Mouse (Mus musculus) intestine, embryonic 14.5 days (tissue): Measurements from ENCODE around the gene Ptpn13. TPM values are rescaled to one million over a fixed set of nuclear protein-coding genes. Genes with fewer than 3 reads are reported as not detected.

ENCODE experiments used
- ATAC-seq: fragments of 200-750 bp; cut with Nextera tagmentation; replicated peaks from 2 replicates; pipeline ENCODE4 v1.8.0; 2017; ENCODE audit warnings: low read depth, moderate number of reproducible peaks, moderate TSS enrichment, moderate library complexity; ENCODE audit not compliant: low FRiP score, low TSS enrichment
- DNase-seq: peaks from one replicate; pipeline ENCODE4 v3.0.0-alpha.2; 2018; ENCODE audit warnings: low spot score
- H3K27ac ChIP-seq: fragments of 300-500 bp; sonication (generic); 2 replicates; pipeline ENCODE4 v1.5.1; 2014; ENCODE audit warnings: low read depth, mild to moderate bottlenecking, control low read depth
- H3K27me3 ChIP-seq: fragments of 300-500 bp; sonication (generic); replicated peaks from 2 replicates; pipeline ENCODE4 v1.6.1; 2014; ENCODE audit warnings: low read length, control low read depth; ENCODE audit not compliant: control insufficient read depth, insufficient read depth
- H3K36me3 ChIP-seq: fragments of 300-500 bp; sonication (generic); 2 replicates; pipeline ENCODE4 v1.6.1; 2014; ENCODE audit warnings: low read length, control low read depth; ENCODE audit not compliant: control insufficient read depth, insufficient read depth
- H3K4me1 ChIP-seq: fragments of 300-500 bp; sonication (generic); replicated peaks from 2 replicates; pipeline ENCODE4 v1.6.1; 2014; ENCODE audit warnings: low read length, control low read depth, mixed read lengths; ENCODE audit not compliant: control insufficient read depth, insufficient read depth
- H3K4me2 ChIP-seq: fragments of 300-500 bp; sonication (generic); 2 replicates; pipeline ENCODE4 v1.6.1; 2014; ENCODE audit warnings: low read length
- H3K4me3 ChIP-seq: fragments of 300-500 bp; sonication (generic); 2 replicates; pipeline ENCODE4 v1.5.1; 2014; ENCODE audit warnings: low read depth, low read length, control low read depth, mixed read lengths
- H3K9ac ChIP-seq: fragments of 300-500 bp; sonication (generic); 2 replicates; pipeline ENCODE4 v1.6.1; 2014; ENCODE audit warnings: mild to moderate bottlenecking, low read length
- H3K9me3 ChIP-seq: fragments of 300-500 bp; sonication (generic); 2 replicates; pipeline ENCODE4 v1.6.1; 2016; ENCODE audit warnings: low read length, control low read depth; ENCODE audit not compliant: control insufficient read depth
- whole genome bisulfite sequencing: fragments of 180-500 bp; shearing (Covaris S2); extraction: QIAGEN DNeasy Blood & Tissue Kit; methylation state at CpG from one replicate; pipeline ENCODE4 v1.1.7; 2014; 5-methylcytosine and 5-hydroxymethylcytosine counted together
- polyA plus RNA-seq: library from polyadenylated mRNA; unstranded; fragments of >200 nt; fragmentation: Nextera tagmentation; extraction: Ambion mirVana; gene quantifications from 2 replicates; pipeline ENCODE4 v1.2.1, GENCODE M21; 2014

Ptpn13 gene
- polyA plus RNA-seq, 1 experiment from 2014 or later: 10.1 TPM

DNA sequence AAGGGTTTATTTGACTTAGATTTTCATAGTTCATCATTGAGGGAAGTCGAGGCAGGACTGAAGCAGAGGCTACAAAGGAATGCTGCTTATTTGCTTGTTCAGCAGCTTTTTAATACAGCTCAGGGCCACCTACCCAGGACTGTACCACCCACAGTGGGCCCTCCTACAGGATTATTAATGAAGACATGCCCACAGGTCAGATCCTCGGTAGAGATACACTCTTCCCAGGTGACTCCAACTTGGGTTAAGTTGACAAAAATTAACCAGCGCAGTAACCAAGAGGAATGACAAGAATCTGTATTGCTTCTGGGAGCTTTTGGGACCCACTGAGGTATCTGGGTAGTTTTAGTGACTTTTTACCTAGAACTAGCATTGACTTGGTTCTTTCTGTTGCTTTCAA, 6.0 kb downstream of the Ptpn13 start:
- Histone ChIP-seq H3K27ac (no peak overlapping the region), H3K9me3 (no peaks in the 10 kb centered on the region), H3K4me3 (no peak overlapping the region), H3K27me3 (no peaks in the 10 kb centered on the region), H3K9ac (no peak overlapping the region), H3K36me3 (no peaks in the 10 kb centered on the region), H3K4me2 (no peak overlapping the region), H3K4me1 (peaks cover 12% of the 10 kb centered on the region)
- no peak for DNase-seq
- WGBS: 77% methylated on average over 3 of the region's 3 CpGs
- no peak for ATAC-seq

DNA sequence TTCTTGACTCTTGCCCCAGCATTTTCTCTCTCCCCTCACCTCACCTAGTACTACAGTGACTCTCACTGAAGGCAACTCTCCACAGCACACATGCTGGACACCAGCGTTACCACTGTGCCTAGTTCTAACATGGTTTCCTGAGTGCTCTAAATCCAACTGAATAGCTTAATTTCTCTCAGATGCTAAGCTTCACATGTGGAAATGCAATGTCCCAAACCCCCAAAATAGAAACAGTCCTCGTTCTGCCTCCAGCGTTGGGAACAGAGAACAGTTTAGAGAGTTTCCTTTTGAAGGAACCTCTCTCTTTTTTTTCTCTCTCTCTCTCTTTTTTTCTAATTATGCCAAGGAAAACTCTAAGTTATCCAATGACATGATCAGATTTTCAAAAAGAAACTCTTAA, 6.5 kb downstream of the Ptpn13 start:
- 83% methylated on average over 3 of the region's 3 CpGs for WGBS
- Histone ChIP-seq H3K4me1 (peaks cover 12% of the 10 kb centered on the region), H3K4me2 (no peak overlapping the region), H3K4me3 (no peak overlapping the region), H3K27ac (no peak overlapping the region), H3K9me3 (no peaks in the 10 kb centered on the region), H3K27me3 (no peaks in the 10 kb centered on the region), H3K9ac (no peak overlapping the region), H3K36me3 (no peaks in the 10 kb centered on the region)
- DNase-seq (no peak), ATAC-seq (no peak)

DNA sequence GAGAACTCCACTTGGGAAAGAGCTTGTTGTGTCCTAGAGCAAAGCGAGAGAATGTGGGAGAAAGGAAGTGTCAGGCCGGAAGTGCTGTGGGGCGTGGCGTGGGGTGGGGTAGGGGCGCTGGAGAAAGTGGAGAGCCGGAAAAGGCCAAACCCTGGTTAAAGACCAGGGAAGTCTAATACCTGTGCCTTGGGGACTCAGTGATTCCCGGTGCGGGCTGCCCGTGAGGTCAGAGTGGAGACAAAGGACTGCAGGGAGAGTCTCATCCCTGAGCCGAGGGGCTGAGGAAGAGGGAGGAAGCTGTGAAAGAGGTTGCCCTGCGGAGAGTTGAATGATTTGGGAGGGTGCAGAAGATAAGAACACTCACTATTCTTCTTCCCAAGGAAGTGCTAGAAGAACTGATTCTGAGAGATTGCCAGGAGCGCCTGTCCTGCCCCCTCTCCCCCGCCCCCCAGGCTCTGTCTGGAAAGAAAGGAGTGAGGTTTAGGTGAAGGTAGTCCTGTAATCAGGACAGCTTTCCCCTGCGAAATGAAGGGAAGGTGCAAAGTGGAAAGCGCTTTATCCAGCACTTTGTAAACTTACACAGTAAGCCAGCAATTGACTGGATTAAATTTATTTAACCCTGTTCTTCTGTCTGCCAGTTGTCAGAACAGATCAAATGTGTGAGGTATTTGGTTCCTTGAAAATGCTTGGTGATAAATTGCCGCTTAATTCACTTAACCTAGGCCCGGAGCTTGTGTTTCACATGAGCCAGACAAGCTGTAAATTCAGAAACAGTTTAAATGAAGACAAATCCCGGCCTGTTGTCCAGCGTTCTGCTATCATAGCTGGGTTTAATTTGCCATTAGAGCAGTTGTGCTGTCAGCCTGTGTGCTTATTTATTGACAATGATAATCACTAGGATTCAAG, 11.3 kb downstream of the Ptpn13 start:
- peak; percentile 53; the same call in 1 of the 2 replicates for ATAC-seq
- Histone ChIP-seq H3K4me2 (peak overlapping the region; percentile 55), H3K27me3 (no peaks in the 10 kb centered on the region), H3K4me3 (peak overlapping the region; percentile 13; the same call in 1 of the 2 replicates), H3K4me1 (peaks cover 14% of the 10 kb centered on the region), H3K9ac (0 out of 2 replicates have a peak overlapping the region, but pooled peaks have one; percentile 22), H3K9me3 (no peaks in the 10 kb centered on the region), H3K36me3 (no peaks in the 10 kb centered on the region), H3K27ac (peak overlapping the region; percentile 77)
- DNase-seq: peak; percentile 64
- WGBS: 8% methylated on average over 19 of the region's 19 CpGs

DNA sequence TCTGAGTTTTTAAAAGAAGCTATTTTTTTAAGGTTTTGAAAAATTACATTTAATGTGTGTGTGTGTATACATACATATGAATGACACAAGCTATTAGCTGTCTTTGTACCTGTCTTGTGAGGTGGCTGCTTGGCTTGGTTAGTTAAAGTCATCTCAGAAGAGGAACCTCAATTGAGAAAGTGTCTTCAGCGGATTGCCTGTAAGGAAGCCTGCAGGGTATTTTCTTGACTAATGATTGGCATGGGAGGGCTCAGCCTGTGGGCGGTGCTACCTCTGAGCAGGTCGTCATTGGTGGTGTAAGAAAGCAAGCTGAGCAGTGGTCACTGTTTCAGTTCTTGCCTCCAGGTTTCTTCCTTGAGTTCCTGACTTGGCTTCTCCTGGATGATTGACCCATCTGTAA, 12.7 kb downstream of the Ptpn13 start:
- no peak overlapping the region for H3K9ac ChIP-seq
- no peaks in the 10 kb centered on the region for H3K36me3 ChIP-seq
- H3K27me3 ChIP-seq: no peaks in the 10 kb centered on the region
- DNase-seq (no peak), ATAC-seq (no peak)
- H3K27ac ChIP-seq: no peak overlapping the region
- H3K9me3 ChIP-seq: no peaks in the 10 kb centered on the region
- peaks cover 14% of the 10 kb centered on the region for H3K4me1 ChIP-seq
- no peak overlapping the region for H3K4me2 ChIP-seq
- H3K4me3 ChIP-seq: no peak overlapping the region
- 74% methylated on average over 3 of the region's 3 CpGs for WGBS

DNA sequence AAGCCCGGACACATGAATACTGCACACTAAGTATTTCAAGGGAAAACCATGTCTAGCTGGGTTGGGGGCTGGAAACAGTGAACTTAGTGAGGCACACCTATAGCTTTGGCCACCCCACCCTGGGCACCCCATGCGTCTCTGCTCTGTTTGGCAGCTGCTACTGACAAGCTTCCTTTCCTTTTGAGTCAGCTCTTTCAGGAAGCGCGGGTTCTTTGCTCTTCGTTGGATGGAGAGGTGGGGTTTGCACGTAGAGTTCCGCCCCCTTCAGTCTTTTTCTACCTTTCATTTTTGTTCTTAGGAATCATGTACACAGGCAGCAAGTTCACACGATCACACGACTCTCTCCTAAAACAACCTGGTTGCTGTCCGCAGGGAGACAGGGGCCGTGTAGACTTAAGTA, 14.2 kb downstream of the Ptpn13 start:
- Histone ChIP-seq H3K4me3 (no peak overlapping the region), H3K9me3 (no peaks in the 10 kb centered on the region), H3K27ac (no peak overlapping the region), H3K9ac (no peak overlapping the region), H3K4me2 (no peak overlapping the region), H3K27me3 (no peaks in the 10 kb centered on the region), H3K4me1 (peaks cover 14% of the 10 kb centered on the region), H3K36me3 (no peaks in the 10 kb centered on the region)
- no peak for ATAC-seq
- DNase-seq: no peak
- 79% methylated on average over 11 of the region's 11 CpGs for WGBS

DNA sequence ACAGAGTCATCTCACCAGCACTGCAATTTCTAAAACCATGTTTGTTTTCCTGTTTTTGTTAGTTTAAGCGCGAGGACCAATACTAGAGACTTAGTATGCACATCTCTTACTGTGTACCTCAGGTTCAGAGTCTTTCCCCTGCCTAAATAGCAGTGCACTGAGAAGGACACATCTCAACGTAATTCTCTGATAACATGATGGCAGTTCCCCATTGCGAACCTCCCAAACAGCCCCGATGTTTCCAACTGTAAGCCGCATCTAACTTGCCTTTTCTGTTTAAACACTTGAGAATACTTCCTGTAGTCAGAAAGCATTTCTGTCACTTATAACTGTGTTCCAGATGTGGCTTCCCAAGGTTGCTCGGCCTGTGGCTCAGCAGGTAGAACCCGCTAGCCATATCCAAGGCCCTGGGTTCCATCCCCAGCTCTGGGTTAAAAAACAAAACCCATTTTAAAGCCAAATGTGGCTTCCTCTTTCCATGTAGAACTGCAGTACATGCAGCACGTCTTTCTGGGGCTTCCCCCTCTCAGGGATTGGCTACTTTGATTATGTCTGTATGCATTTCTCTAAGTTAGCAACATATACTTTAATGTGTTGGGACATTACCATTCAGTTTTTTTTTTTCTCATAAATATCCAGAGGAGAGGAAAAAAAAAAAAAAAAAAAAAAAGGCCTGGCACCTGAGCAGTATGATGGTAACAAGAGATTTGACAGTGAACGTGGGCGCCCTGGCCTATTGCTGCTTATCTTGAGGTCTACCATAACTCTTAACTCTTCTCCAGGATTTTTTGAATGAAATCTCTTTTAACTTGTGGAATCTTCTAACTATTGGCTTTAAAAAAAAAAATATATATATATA, 15.7 kb downstream of the Ptpn13 start:
- H3K4me2 ChIP-seq: no peak overlapping the region

DNA sequence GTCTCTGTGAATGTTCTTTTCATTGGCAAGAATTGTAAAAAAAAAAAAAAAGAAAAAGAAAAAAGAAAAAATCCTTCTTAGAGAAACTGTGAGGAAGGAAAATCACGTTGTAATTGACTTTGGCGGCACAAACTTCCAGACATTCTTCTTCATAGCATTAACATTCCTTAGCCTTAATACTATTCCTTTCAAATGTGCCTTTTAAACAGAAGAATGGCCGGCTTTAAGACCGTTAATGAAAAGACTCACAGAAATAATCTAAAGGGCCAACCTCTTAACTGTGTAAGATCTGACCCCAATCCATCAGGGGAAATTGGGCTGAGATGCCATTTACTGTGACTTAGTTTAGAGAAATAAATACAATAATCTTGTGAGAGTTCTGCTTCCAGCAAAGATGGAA, 16.7 kb downstream of the Ptpn13 start:
- Histone ChIP-seq H3K9me3 (no peaks in the 10 kb centered on the region), H3K9ac (no peak overlapping the region), H3K27me3 (no peaks in the 10 kb centered on the region), H3K4me2 (no peak overlapping the region), H3K4me1 (peaks cover 2% of the 10 kb centered on the region; the same call in 1 of the 2 replicates), H3K4me3 (no peak overlapping the region), H3K36me3 (no peaks in the 10 kb centered on the region), H3K27ac (no peak overlapping the region)
- 30% methylated on average over 4 of the region's 4 CpGs for WGBS
- ATAC-seq: no peak
- DNase-seq: no peak

More for the DNA sequence above, 15.7 kb downstream of the Ptpn13 start:
- no peak overlapping the region for H3K27ac ChIP-seq
- no peak overlapping the region for H3K4me3 ChIP-seq
- ATAC-seq (no peak), DNase-seq (no peak)
- H3K4me1 ChIP-seq: peaks cover 12% of the 10 kb centered on the region
- no peak overlapping the region for H3K9ac ChIP-seq
- 88% methylated on average over 11 of the region's 11 CpGs for WGBS
- H3K27me3 ChIP-seq: no peaks in the 10 kb centered on the region
- H3K36me3 ChIP-seq: no peaks in the 10 kb centered on the region
- no peaks in the 10 kb centered on the region for H3K9me3 ChIP-seq

DNA sequence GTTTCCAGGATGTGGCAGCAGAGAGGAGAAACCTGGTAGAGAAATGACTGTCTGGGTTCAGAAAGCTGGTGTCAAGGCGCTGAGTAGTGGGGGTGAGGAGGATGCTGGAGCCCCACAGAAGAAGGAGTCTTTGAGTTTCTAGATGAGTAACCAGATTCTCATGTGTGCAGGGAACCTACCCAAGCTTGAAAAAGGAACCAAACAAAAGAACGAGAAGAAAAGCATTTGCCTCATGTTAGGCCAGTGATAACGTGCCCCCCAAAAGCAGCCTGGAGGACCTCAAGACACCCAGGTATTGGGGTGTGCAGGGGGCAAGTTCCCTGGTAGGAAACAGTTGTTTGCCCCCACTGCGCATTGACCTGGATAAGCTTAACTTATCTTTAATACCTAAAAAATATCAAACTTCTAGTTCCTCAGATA, 17.3 kb downstream of the Ptpn13 start:
- Histone ChIP-seq H3K27ac (no peak overlapping the region), H3K9ac (no peak overlapping the region), H3K9me3 (no peaks in the 10 kb centered on the region), H3K4me3 (no peak overlapping the region), H3K27me3 (no peaks in the 10 kb centered on the region), H3K4me2 (no peak overlapping the region), H3K4me1 (no peaks in the 10 kb centered on the region; the same call in 1 of the 2 replicates), H3K36me3 (no peaks in the 10 kb centered on the region)
- DNase-seq (no peak), ATAC-seq (no peak)
- WGBS: 90% methylated on average over 4 of the region's 4 CpGs
